Mouse (Mus musculus): ENCODE data around the gene Slc8b1.

Gene Slc8b1

DNA sequence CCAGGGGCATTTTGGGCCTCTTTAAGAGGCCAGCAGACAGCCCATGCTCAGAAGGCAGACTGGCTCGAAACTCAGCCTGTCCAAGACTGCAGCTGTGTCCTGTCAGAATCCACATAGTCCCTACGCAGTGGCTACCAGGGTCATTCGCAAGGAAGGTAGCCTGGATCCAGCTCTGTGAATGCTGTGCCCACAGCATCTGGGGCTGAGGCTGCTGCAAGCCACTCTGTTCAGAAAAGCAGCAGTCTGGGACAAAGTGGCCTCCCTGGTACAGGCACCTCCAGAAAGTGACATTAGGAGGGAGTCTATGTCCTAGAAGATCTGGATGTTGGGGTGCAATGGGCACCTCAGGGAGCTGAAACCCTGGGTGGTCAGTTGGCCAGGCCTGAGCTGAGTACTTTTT, 58.8 kb downstream of the Slc8b1 start:
- DNase-seq = no peak

- DNase-seq = no peak
These were observed 59.4 kb downstream of the Slc8b1 start for GRCm38 (mm10) chr5:120570289-120570897.

DNA sequence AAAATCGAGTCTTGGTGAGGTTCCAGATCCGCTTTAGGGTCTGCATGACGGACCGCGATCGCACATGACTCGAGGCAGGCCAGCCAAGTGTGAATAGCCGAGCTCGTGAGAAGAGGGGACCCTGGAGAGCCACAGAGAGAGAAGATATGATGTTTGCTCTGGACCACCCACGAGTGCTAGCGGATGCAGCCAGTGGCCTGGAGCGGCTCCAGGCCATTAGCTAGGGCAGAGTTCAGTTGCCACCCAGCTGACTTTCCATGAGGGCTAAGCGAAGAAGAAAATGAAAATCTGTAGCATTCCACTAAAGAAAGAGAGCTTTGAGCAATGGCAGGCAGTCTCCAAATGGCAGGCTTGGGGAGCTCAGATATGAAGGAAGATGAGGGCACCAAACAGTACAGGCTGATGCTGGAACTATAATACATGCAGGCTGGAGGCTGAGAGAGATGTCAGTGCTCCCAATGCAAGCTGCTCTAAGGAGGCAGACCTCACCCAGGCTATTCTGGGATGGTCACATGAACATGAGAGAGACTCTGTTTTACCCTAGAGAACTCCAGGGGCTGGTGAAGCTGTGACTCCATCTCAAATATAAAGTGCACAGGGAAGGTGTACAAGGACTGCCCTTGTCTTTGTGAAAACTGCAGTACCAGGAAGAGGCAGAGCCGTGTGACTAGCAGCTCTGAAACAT, 60.2 kb downstream of the Slc8b1 start:
- DNase-seq = no peak

DNA sequence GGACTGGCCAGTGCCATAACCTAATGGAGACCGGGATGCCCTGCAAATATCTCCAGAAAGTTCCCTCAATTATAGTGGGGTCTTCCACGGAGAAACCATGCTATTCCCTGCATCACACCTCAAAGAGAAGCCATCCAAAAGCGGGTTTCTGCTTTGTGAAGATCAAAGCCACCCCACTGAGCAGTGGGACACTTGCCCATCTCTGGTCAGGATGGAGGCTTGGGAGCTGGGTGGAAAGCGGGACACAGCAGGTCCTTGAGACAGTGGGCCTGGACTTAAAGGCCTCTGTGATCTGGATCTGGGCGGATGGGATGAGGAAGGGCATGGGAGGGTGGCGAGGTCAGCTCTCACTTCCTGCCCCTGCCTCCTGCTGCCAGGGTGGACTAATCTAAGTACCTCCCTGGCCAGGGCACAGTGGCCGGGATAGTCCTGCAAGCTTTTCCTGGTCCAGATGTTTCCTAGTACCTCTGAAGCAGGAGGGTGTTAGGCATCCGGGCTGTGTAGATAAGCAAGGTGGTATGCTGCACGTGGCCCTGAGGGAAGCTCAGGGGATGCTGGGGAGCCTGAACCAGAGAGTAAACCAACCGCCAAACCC, 63.6 kb downstream of the Slc8b1 start:
- no peak for DNase-seq

GRCm38 (mm10) chr5:120576781-120577301, 65.9 kb downstream of the Slc8b1 start:
- DNase-seq = peak; percentile 75

DNA sequence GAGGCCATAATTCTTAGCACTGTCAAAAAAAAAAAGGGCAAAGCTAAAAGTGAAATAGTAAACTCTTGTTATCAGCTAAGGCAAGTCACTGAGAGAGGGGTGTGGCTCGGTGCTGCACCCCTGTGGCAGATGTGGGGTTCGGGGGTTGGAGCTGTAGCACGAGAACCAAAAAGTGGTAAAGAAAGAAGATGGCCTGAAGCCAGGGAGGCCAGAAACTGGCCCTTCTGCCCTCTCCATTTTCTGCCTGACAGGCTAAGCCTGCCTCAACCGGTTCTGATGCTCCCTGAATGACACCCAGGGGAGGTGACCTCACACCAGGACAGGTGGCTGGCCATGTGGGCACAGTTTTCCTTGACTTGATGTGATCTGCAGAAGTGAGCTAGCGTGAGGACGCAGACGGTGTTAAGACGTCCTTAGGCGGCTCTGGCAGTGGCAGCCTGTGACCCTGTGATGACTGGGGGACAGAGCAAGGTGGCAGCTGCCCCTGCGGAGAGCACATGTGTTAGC, 67.0 kb downstream of the Slc8b1 start:
- peak; percentile 85 for DNase-seq

GRCm38 (mm10) chr5:120578504-120579081, 67.6 kb downstream of the Slc8b1 start:
- DNase-seq = peak; percentile 87

DNA sequence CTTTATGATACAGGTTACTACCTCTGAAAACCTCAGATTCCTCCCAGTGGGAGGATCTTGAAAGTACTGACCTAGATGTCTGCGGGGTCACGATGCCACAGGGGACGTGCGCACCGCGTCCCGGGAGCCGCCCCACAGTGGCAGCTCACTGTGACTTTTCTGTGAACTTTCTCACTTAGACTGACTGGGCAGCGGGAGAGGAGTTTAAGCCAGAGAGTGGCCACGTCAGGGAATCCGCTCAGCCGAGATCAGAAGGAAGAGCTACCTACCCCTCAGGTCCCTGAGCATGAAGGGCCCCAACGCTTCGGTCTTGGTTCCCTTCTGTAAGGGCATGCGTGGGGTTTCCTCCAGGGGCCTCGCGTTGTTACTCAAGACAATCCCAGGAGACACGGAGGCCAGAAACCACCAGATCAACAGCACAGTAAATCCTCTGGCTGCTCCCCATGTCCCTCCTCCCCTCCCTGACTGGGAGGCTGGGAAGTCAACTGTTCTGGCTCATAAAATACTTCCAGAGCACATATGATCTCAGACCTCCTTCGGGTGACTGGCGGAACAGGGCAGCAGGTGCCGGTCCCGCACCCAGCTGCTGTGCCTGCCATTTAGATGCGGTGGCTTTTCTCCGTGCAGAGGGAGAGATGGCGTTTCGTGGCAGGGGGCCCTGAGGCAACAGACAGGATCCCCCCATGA, 68.4 kb downstream of the Slc8b1 start:
- peak; percentile 66 for DNase-seq

- peak; percentile 66 for DNase-seq
These were observed 69.1 kb downstream of the Slc8b1 start for GRCm38 (mm10) chr5:120579898-120580626.

GRCm38 (mm10) chr5:120582002-120582401, 71.0 kb downstream of the Slc8b1 start:
- DNase-seq = no peak

DNA sequence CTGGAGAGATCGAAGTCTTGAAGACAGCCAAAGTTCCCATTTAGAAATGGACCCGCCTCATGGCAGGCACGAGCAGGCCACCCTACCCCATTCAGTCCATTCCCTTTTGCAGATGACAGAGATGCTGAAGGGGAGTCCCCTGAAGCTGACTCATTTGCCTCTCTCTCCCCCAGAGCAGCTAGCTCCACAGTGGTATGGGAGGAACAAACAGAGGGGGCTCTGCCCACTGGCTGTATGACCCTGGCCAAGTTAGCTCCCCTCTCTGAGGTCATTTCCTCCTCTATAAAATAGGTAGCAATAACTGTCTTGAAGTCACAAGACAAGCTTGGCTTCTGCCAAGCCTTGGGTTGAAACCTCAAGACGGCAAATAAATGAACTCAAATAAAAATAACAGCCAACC, 72.5 kb downstream of the Slc8b1 start:
- DNase-seq = no peak

Measured in thymus, postnatal 14 days (tissue).